Mouse (Mus musculus) megakaryocyte-erythroid progenitor cell, adult 5-6 weeks (primary cell): Measurements from ENCODE around the gene Eef1b2. TPM values are rescaled to one million over a fixed set of nuclear protein-coding genes. Genes with fewer than 3 reads are reported as not detected.
"Not testable (repeated sequence)": the region's sequence is repeated elsewhere in the genome, so short reads cannot be mapped to it uniquely, and the experiment has no call there.

Source experiments
- ATAC-seq: replicated peaks from 2 replicates; pipeline ENCODE4 v1.8.0; 2016; ENCODE audit warnings: mild to moderate bottlenecking, inconsistent platforms; ENCODE audit not compliant: severe bottlenecking, poor library complexity, low FRiP score, low TSS enrichment
- total RNA-seq, 2 experiments: library from RNA; stranded (forward) in 1 of 2; stranded (reverse) in 1 of 2; fragments of 200-1000, 215-1000 nt in 1 of 2; fragments of >200 nt in 1 of 2; fragmentation: Nextera tagmentation in 1 of 2; gene quantifications; 2 replicates each; pipeline ENCODE4 v1.2.3; 2014 to 2017

Gene Eef1b2
- total RNA-seq (2014; fragmentation: Nextera tagmentation) = 1,764 and 1,902 TPM in 2 replicates
- 3,394 and 4,141 TPM in 2 replicates for total RNA-seq (2017)

- peak; percentile 82 for ATAC-seq
Observed at GRCm38 (mm10) chr1:63176604-63177421, at the start of gene Eef1b2, which contains the start of gene Ndufs1. Gene Eef1b2, plus strand, starts transcription at chr1:63176825. Gene Ndufs1, minus strand, starts transcription at chr1:63176833.

DNA sequence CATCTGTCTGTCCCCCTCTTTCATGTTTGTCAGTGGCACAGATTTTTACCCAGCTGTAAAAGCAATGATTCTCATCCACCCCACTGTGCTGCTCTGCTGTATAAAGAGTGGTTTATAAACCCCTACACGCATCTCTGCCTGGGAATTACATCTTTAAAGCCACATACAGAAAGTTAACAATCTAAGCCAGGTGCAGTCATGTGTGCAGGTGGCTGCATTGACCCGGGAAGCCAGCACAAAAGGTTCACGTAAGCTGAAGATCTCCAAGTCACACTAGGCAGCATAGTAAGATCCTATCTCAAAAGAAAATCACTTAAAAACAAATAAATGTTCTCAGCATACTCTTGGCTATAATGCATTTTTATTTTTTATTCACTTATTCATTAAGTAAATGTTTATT, 47.4 kb upstream of the Eef1b2 start:
- no peak for ATAC-seq

DNA sequence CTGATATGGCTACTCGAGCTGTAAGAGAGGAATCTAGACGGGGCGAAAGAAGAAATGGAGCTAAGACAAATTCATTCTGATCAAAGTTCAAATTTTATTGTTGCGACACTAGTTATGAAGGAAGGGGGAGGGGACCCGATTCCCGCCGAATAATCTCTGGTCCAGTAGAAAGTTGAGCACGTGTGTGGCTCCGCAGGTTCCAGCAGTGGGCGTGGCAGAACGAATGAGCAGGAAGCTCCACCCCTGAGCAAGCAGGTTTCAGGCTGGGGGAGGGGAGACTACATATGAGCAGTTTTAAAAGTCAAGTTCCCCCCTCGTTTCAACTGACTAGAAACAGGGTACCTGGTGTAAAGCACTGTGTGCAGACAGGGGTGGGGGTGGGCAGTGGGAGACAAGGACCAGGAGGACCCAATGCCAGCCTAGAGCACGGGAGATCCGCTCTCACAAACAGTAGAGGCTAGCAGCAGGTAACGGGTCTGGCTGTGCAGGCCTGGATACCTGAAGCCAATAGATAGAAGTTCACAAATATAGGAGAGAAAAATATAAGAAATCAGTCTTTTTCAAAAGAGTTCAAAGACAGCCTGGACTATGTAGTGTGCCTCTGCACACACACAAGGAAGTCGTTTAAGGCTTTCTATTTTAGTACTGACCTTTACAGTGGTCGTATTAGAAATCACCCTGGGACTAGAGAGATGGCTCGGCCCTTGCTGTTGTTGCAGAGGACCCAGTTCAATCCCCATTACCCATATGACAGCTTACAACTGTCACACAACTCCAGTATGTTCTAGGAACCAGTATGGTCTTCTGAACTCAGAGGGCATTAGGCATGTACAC, 46.6 kb upstream of the Eef1b2 start:
- ATAC-seq = peak; percentile 71

- no peak for ATAC-seq
Observed at GRCm38 (mm10) chr1:63130883-63131282, 45.7 kb upstream of the Eef1b2 start.

DNA sequence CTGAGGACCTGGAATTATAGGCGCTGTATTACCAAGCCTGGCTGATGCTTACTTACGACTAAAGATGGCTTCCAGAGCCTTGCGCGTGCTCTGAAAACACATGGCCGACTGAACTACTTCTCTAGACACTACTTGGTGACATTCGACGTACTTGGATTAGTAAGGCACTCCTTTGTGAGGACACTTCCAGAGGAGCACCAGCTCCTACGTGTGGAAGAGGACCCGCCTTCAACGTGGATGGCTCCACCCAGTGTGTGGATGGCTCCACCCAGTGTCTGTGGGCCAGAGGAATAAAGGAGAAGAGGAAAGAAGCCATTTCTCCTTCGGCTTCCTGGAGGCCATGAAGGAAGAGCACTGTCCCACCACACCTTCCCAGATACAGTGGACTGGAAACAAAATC, 44.9 kb upstream of the Eef1b2 start:
- ATAC-seq = no peak

- no peak for ATAC-seq
Observed at GRCm38 (mm10) chr1:63134530-63134929, 42.1 kb upstream of the Eef1b2 start.

DNA sequence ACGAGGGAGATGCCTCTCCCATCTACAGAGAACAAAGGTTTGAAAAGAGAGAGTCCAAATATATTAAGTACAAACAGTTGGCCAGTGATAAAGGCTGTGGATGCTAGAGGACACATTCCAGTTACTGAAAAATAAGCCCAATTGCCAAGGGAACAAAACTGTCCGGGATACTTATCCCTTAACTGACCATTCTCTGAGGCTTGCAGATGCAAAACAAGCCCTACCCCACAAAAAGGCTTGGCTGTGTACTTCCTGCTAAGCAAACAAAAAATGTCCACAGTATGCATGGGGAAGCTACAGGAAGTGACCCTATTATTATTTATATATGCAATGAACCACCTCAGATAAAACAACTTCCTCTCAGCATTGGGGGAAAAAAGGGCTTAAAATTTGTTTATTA, 38.7 kb upstream of the Eef1b2 start:
- ATAC-seq = no peak

DNA sequence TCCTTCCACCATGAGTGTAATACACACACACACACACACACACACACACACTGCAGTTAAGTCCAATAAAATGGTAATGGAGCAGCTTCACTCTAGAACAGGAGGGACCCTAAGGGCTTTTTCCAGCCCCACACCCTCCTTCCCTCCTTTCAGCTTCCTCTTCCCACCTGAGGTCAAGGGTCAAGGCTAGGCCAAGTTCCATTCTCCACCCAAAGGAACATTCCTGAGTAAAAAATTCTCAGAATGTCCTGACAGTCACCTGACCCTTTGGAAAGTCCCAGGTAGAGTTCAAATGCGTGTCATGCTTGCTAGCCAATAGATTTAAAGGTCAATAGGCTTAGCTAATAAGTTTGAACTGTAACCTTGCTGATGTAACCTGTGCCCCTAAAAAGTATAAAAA, 38.0 kb upstream of the Eef1b2 start:
- ATAC-seq = not testable (repeated sequence)

DNA sequence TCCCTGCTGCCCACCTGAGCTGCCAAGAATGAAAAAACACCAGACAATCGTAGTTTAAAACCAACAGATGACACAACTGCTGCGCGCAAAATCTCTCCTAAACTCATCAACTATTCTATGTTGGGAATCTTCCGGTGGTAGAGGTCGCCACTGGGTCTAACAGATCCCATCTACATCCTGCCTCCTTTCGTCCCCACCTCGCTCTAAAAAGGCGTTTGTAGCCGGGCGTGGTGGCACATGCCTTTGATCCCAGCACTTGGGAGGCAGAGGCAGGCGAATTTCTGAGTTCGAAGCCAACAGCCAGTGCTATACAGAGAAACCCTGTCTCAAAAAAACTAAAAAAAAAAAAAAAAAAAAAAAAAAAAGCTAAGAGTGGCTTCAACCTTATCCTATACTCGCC, 36.4 kb upstream of the Eef1b2 start:
- ATAC-seq = no peak

DNA sequence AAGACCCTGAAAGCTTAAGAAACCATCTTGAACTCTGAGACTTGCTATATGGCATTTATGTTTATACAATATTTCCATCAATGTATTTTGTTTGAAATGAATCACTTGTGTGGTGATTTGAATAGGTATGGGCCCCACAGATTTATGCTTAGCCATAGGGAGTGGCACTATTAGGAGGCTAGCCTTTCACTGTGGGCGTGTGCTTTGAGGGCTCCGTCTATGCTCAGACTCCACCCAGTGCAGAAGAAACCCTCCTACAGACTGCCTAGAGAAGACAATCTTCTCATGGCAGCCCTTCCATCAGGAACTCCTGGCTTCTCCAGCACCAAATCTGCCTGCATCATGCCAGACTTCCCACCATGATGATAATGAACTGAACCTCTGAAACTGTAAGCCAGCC, 8.0 kb upstream of the Eef1b2 start:
- 0 out of 2 replicates have a peak, but pooled peaks have one; percentile 37 for ATAC-seq

DNA sequence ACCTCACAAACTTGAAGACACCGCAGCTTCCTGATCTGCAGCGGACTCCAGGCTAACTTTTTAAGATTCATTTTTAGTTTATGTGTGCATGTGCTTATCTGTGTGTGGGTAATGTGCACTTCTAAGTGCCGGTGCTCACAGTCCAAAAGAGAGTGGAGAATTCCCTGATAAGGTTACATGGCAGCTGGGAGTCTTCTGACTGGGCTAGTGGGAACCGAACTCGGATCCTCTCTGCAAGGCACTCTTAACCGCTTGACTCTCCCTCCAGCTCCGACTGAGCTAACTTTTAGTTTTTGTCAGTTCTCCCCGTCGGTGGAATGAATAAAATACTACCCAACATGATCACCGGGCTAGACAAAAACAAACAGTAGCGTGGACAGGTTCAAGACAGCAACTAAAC, 772 bp upstream of the Eef1b2 start:
- ATAC-seq = peak; percentile 38

- peak; percentile 23 for ATAC-seq
Observed at GRCm38 (mm10) chr1:63176259-63176603, 394 bp upstream of the Eef1b2 start.

GRCm38 (mm10) chr1:63178308-63178707, 1.7 kb downstream of the Eef1b2 start:
- no peak for ATAC-seq

DNA sequence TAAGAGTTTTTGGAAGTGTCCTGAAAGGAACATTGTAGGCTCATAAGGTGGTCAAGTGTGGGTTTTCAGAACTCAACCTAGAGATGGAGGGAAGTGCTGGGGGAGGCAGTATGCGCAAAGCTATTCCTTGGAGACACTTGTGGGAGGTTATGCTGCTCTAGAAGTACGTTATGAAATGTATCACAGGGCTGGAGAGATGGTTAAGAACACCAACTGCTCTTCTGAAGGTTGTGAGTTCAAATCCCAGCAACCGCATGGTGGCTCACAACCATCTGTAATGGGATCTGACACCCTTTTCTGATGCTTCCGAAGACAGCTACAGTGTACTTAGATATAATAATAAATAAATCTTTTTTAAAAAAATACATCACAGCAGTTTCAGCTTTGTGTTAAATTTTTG, 3.5 kb downstream of the Eef1b2 start:
- no peak for ATAC-seq

DNA sequence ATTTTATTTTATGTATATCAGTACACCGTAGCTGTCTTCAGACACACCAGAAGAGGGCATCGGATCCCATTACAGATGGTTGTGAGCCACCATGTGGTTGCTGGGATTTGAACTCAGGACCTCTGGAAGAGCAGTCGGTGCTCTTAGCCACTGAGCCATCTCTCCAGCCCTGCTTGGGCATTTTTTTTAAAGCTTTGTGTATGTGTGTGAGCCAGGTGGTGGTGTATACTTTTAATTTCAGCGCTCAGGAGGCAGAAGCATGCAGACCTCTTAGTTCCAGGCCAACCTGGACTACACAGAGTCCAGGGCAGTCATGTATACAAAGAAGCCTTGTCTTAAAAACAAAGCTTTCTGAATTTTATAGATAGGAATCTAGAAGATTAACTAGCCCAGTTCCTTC, 4.0 kb downstream of the Eef1b2 start:
- peak; percentile 5; the same call in 1 of the 2 replicates for ATAC-seq

GRCm38 (mm10) chr1:63181019-63181418, 4.4 kb downstream of the Eef1b2 start:
- ATAC-seq = peak; percentile 78

- no peak for ATAC-seq
Observed at GRCm38 (mm10) chr1:63181480-63181879, 4.9 kb downstream of the Eef1b2 start.

- peak; percentile 52; the same call in 1 of the 2 replicates for ATAC-seq
Observed at GRCm38 (mm10) chr1:63182212-63182611, 5.6 kb downstream of the Eef1b2 start.

GRCm38 (mm10) chr1:63182636-63183270, 6.1 kb downstream of the Eef1b2 start:
- ATAC-seq = no peak

- not testable (repeated sequence) for ATAC-seq
Observed at GRCm38 (mm10) chr1:63185430-63185829, 8.8 kb downstream of the Eef1b2 start.
